Mouse (Mus musculus) bone marrow macrophage, adult 2 months (primary cell): ENCODE results near the gene Mccc2.

Experiments
- CTCF ChIP-seq: IDR thresholded peaks from 2 replicates; pipeline ENCODE4 v1.5.1; 2012; ENCODE audit warnings: low read depth, mild to moderate bottlenecking, low read length, moderate library complexity
- POLR2A ChIP-seq: IDR thresholded peaks from 2 replicates; pipeline ENCODE4 v1.6.1; 2012; ENCODE audit warnings: mild to moderate bottlenecking, low read depth, low read length, borderline replicate concordance

DNA sequence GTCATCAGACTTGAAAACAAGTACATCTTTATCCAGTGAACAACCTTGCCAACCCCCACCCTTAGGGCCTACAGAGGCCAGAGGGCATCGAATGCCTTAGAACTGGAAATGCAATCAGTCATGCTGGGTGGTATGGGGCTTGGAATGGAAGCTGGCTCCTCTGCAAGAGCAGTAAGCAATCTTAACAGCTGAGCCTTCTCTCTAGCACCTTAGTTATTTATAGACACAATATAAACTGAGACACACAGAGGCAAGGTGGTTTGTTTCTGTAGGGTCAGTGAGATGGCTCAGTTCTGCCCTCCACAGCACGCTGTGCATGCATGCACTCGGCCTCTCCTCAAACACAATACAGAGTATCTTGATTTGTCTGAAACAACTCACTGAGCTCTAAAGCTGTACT lies 48.5 kb upstream of the Mccc2 start:
- TF ChIP-seq POLR2A, result no peak
- no peak for TF ChIP-seq CTCF
